Mouse (Mus musculus) mouse embryonic stem cell (cell line): ENCODE measurements around the gene Ly9.

Experiments used
- in situ Hi-C, 2 experiments: fragments of 300-500 bp; cut with MboI; formaldehyde crosslinking; loops; 1 replicate in 1 of 2; 3 replicates in 1 of 2; pipeline ENCODE4 v1.14.3; 2019 to 2020; ENCODE audit warnings: low sequenced_read_pairs in 2 of 2, low pct_unique_long_range_greater_than_20kb in 1 of 2, mixed read lengths in 1 of 2; ENCODE audit not compliant: unreplicated experiment in 1 of 2

Gene Ly9

DNA sequence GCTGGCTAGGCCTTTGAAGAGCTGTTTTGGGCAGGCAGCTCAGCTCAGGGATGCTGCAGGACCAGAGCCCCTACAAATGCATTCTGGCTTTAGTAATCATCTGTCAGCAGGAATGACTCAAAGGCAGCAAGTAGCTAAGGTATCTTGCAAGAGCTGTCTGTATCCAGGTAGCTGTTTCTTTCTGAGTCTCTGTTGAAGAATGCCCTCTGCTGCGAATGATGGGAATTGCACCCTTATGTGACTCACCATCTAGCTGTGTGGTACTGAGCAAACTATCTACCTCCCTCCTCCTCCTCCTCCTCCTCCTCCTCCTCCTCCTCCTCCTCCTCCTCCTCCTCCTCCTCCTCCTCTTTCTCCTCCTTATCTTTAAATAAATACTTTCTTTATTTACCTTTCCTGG, 3.6 kb upstream of the Ly9 start:
- in situ Hi-C loops: loop anchor here in 1 of 2 experiments (25.0 kb wide), 1 partner anchor 377 kb away; no protein-coding TSS in a partner anchor

- in situ Hi-C loops: loop anchor here in 1 of 2 experiments (25.0 kb wide), 1 partner anchor 377 kb away; no protein-coding TSS in a partner anchor
Measured at GRCm38 (mm10) chr1:171610026-171610425, 2.8 kb upstream of the Ly9 start.

- in situ Hi-C loops: loop anchor here (10.0 to 25.0 kb wide), 2 partner anchors 381 to 388 kb away; no protein-coding TSS in a partner anchor
Measured at GRCm38 (mm10) chr1:171606656-171607055, 554 bp downstream of the Ly9 start.

DNA sequence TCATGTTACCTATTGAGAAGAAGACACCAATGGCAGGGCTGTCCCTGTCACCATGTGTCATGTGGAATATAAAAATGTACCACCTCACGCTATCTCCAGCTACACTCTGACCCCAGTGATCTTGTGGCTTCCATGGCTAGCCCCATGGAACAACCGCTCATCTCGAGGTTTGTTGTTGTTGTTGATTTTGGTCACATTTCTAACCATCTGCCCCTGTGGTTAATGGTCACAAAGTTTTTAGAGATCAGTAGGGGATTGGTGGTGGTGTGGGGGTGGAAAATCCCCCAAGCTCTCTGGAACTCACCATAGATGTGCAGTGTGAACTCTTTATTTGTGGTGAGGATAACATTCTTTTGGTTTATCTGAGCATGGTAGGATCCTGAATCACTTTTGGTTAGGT, 2.5 kb downstream of the Ly9 start:
- in situ Hi-C loops: loop anchor here (10.0 to 25.0 kb wide), 2 partner anchors 383 to 390 kb away; no protein-coding TSS in a partner anchor

- in situ Hi-C loops: no loop called here
Measured at GRCm38 (mm10) chr1:171584584-171584983, 22.6 kb downstream of the Ly9 start.

- in situ Hi-C loops: no loop called here
Measured at GRCm38 (mm10) chr1:171577168-171577567, 30.0 kb downstream of the Ly9 start.

DNA sequence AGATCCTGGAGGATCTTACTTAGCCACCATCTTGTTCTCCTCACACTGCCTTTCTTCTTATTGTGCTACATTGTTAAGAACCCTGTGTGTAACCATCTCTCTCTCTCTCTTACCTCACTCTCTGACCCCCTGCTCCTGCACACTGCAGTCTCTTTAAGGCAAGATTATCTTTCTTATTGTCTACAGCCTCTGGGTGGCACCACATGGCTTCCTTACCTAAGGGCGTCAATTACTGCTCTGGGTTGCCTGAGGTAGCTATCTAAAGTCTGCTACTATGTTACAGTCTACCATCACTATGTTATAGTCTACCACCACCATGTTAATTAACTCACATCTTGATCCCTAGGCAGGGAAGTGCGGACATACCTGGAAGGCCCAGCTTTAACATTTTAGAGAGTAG, 38.8 kb downstream of the Ly9 start:
- in situ Hi-C loops: loop anchor here (5.0 kb wide), 1 partner anchor 41 kb away; no protein-coding TSS in a partner anchor

DNA sequence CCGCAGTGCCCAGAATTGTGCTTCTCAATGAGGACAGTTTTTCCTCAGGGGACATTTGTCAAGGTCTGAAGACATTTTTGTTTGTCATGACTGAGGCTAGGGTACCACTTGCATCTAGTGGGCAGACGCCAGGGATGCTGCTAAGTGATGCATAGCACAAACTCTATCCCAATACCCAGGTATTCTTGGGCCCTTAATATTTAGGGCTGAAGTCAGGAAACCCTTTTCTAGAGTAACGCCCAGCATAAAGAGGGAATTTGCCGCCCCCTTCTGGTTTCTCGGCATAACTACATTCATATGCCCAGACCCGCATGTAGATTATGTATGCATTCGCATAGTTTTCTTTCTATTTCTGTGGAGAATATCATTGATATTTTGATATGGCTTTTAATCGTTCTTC, 40.4 kb downstream of the Ly9 start:
- in situ Hi-C loops: loop anchor here (5.0 kb wide), 1 partner anchor 39 kb away; no protein-coding TSS in a partner anchor

- in situ Hi-C loops: loop anchor here (5.0 kb wide), 1 partner anchor 39 kb away; no protein-coding TSS in a partner anchor
Measured at GRCm38 (mm10) chr1:171565888-171566287, 41.3 kb downstream of the Ly9 start.

DNA sequence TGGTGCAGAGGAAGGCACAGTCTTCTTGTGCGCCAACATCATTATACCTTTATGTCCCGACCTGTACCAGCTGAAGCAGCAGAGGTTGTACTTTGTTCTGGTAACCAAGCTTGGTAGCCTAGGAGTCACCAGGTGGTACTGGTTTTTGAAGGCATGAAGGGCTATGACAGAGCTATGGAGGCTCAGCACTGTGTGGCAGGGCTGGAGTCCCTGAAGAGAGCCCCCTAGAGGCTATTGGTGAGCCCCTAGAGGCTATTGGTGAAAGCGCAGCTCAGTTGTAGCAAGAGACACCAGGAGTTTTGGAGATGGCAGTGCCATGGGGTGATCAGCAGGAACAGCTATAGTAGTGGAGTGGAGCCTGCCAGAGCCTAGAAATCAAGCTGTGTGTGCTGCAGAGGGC, 43.0 kb downstream of the Ly9 start:
- in situ Hi-C loops: no loop called here

DNA sequence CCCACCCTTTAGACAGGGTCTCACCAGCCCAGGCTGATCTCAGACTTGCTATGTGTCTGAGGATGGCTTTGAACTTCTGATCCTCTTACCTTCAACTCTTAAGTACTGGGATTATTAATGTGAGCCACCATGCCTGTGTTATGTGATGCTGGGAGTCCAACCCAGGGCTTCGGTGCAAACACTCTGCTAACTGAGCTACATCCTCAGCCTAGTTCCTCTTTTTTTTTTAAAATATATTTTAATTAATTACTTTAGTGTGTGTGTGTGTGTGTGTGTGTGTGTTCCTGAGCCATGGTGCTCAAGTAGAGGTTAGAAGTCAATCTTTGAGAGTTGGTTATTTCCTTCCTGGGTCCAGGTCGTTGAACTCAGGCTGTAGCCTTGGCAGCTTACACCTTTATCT, 44.2 kb downstream of the Ly9 start:
- in situ Hi-C loops: no loop called here

GRCm38 (mm10) chr1:171561639-171562225, 45.5 kb downstream of the Ly9 start:
- in situ Hi-C loops: no loop called here

- in situ Hi-C loops: no loop called here
Measured at GRCm38 (mm10) chr1:171561200-171561599, 46.0 kb downstream of the Ly9 start.

DNA sequence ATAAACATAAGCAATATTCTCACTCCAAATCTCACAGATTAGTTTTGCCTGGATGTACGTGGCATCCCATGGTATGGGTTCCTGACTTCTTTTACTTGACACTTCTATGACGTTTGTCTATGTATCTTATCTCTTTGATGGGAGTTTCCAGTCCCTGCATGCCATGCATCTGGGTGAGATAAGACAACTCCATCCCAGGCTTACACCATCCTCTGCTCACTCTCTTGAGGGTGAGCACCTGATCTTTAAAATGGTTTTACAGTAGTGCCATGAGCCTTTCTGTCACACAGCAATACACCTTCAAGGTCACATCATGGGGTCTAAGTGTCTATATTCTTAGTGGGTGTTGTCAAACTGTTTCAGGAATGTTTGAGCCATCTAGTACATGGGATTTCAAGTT, 46.9 kb downstream of the Ly9 start:
- in situ Hi-C loops: no loop called here

- in situ Hi-C loops: no loop called here
Measured at GRCm38 (mm10) chr1:171558898-171559297, 48.3 kb downstream of the Ly9 start, which contains the start of gene Cd244a. Cd244a (plus strand) TSS chr1:171559193.

- in situ Hi-C loops: no loop called here
Measured at GRCm38 (mm10) chr1:171558407-171558806, 48.8 kb downstream of the Ly9 start.

DNA sequence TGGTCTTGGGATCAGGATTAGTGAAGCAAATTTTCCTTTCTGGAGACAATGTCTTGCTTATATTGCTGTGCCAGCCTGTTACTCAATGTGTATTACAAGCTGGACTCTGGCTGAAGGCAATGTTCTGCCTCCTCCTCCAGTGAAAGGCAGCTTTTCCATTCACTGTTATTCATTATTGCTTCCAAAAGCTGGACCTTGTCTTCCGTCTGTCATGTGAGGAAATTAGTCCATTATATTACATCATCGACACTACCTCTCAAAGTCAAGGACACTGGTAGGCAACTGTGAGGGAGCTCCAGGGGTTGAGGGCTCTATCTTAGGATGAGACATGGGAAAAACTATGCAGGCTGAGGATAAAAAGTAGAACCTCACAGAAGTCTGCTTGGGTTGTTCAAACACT, 50.8 kb downstream of the Ly9 start:
- in situ Hi-C loops: no loop called here

DNA sequence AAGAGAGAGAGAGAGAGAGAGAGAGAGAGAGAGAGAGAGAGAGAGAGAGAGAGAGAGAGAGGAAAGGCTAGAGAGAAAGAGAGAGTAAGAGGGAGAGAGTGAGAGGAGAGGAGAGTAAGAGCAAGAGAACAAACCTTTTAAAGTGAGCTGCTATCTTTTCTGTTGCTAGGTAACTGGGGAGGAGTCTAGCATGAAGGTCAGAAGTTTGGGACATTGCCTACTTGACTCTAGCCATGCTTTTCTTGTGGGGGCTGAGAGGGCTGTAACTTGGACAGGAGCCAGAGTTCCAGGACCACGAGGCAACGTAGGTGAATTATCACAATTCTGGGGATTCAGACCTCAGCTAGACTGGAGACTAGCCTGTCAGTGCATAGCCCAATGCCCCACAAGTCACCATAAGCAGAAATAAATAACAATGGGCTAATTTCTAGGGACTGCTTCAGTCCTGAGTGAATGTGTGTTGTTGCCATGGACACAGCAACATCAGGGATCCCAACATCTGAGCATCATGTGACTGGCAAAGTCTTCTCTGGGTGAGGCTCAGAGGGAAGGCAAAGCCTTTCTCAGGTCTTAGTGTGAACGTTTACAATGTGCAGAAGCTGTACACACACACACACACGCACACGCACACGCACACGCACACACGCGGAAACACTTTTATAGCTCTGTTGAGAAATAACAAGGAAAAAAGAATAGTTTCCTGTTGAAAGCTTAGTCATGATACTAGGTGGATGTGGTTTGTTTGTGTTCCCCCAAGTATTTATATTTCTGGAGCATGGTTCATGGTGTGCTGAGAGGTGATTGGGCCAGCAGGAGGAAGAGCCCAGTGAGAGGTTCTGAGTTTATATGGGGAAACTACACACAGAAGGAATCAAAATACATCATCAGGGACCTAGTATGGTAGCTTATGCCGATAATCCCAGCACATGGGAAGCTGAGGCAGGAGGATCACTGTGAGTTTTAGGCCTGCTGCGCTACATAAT, 53.6 kb downstream of the Ly9 start:
- in situ Hi-C loops: no loop called here

DNA sequence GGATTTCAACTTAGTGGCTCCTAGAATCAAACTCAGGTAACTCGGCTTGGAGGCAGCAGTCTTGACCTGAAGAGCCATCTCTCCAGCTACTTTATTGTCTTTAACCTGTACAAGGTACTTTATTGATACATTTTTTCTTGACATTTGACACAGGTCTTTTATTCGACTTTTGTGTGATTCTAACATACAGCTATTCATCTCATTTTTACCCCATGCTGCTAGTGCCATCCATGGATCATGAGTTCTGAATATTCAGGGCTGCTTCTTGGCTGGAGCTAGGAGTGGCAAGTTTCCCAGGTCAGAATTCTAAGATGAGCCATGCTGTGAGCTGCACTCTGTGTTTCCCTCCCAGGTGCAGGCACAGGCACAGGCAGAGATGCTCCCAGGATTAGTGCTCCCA, 55.0 kb downstream of the Ly9 start:
- in situ Hi-C loops: no loop called here
